Mouse (Mus musculus) heart, adult 2 months (tissue): Measurements from ENCODE around the gene Ddias.

Experiments used
- CTCF ChIP-seq: fragments of 200-600 bp; IDR thresholded peaks from 2 replicates; pipeline ENCODE4 v1.8.1; 2022; ENCODE audit warnings: antibody characterized with exemption, mild to moderate bottlenecking, moderate library complexity
- EP300 ChIP-seq: fragments of 200-500 bp; IDR thresholded peaks from 2 replicates; pipeline ENCODE4 v1.6.1; 2011; ENCODE audit warnings: low read depth, low read length, control low read depth; ENCODE audit not compliant: insufficient read depth
- POLR2A ChIP-seq: fragments of 200-500 bp; IDR thresholded peaks from 2 replicates; pipeline ENCODE4 v1.6.1; 2011; ENCODE audit warnings: mild to moderate bottlenecking, low read depth, low read length, control low read depth; ENCODE audit not compliant: insufficient read depth

DNA sequence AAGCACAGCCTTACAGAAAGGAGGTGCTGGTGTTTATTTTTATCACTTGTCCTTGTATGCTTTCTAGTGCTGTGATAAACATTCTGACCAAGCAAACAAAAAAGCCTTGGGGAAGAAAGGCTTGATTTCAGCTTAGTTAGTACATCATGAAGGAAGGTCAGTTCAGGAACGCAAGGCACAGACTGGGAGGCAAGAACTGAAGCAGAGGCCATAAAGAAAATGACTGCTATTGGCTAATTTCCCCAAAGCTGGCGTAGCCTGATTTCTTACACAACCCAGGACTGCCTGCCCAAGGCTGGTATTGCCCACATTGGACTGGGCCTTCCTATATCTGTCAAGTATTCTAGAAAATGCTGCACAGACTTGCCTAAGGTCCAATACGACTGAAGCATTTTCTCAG, 25.8 kb downstream of the Ddias start:
- TF ChIP-seq CTCF (no peak), POLR2A (no peak), EP300 (no peak)
